Mouse (Mus musculus) lung, embryonic 14.5 days (tissue): ENCODE results near the gene Oxtr. TPM values are rescaled to one million over a fixed set of nuclear protein-coding genes. Genes with fewer than 3 reads are reported as not detected.
A peak's percentile ranks its signal among the peaks of the same experiment; 100 is the strongest.

Experiments used
- ATAC-seq: fragments of 200-750 bp; cut with Nextera tagmentation; 2 replicates; pipeline ENCODE4 v1.8.0; 2017; ENCODE audit warnings: mild to moderate bottlenecking, moderate TSS enrichment, moderate library complexity; ENCODE audit not compliant: insufficient read depth
- DNase-seq: peaks from one replicate; pipeline ENCODE4 v3.0.0-alpha.2; 2015
- H3K27ac ChIP-seq: fragments of 300-500 bp; sonication (generic); 2 replicates; pipeline ENCODE4 v1.5.1; 2014; ENCODE audit warnings: low read depth, mild to moderate bottlenecking, moderate library complexity
- H3K27me3 ChIP-seq: fragments of 300-500 bp; sonication (generic); 2 replicates; pipeline ENCODE4 v1.6.1; 2014; ENCODE audit warnings: low read length, control low read depth; ENCODE audit not compliant: insufficient read depth
- H3K36me3 ChIP-seq: fragments of 300-500 bp; sonication (generic); 2 replicates; pipeline ENCODE4 v1.6.1; 2014; ENCODE audit warnings: control low read depth; ENCODE audit not compliant: insufficient read depth
- H3K4me1 ChIP-seq: fragments of 300-500 bp; sonication (generic); 2 replicates; pipeline ENCODE4 v1.6.1; 2014; ENCODE audit warnings: antibody characterized with exemption, control low read depth; ENCODE audit not compliant: insufficient read depth
- H3K4me2 ChIP-seq: fragments of 300-500 bp; sonication (generic); 2 replicates; pipeline ENCODE4 v1.6.1; 2014; ENCODE audit warnings: mild to moderate bottlenecking
- H3K4me3 ChIP-seq: fragments of 300-500 bp; sonication (generic); 2 replicates; pipeline ENCODE4 v1.5.1; 2014; ENCODE audit warnings: low read depth, low read length
- H3K9ac ChIP-seq: fragments of 300-500 bp; sonication (generic); 2 replicates; pipeline ENCODE4 v1.6.1; 2014
- H3K9me3 ChIP-seq: fragments of 300-500 bp; sonication (generic); 2 replicates; pipeline ENCODE4 v1.6.1; 2016; ENCODE audit warnings: low read depth, low read length, control low read depth
- CTCF ChIP-seq: IDR thresholded peaks from 2 replicates; pipeline ENCODE4 v1.5.1; 2016; ENCODE audit warnings: antibody characterized with exemption, low read depth
- WGBS: fragments of 180-500 bp; shearing (Covaris S2); extraction: QIAGEN DNeasy Blood & Tissue Kit; methylation state at CpG from one replicate; pipeline ENCODE4 v1.1.7; 2014; 5-methylcytosine and 5-hydroxymethylcytosine counted together
- polyA plus RNA-seq: library from polyadenylated mRNA; unstranded; fragments of >200 nt; fragmentation: Nextera tagmentation; extraction: Ambion mirVana; gene quantifications from 2 replicates; pipeline ENCODE4 v1.2.1, GENCODE M21; 2014

Oxtr gene
- polyA plus RNA-seq: 0.14 and 0.22 TPM in 2 replicates

GRCm38 (mm10) chr6:112489910-112490559, at the start of gene Oxtr:
Gene Oxtr, minus strand, starts transcription at chr6:112489943.
- peak; percentile 4; the same call in 1 of the 2 replicates for ATAC-seq
- DNase-seq: no peak
- Histone ChIP-seq H3K9ac (peak within 1 kb of the TSS; percentile 42), H3K4me2 (peak within 1 kb of the TSS; percentile 70), H3K9me3 (no peaks in the 10 kb centered on the region), H3K27me3 (peaks cover 40% of the 10 kb centered on the region), H3K4me3 (peak within 1 kb of the TSS; percentile 36), H3K27ac (no peak within 1 kb of the TSS), H3K4me1 (no peaks in the 10 kb centered on the region), H3K36me3 (no peaks in the 10 kb centered on the region)
- WGBS: 7% methylated on average over 24 of the region's 24 CpGs
- no peak for TF ChIP-seq CTCF

GRCm38 (mm10) chr6:112525434-112525833, 35.7 kb upstream of the Oxtr start:
- H3K27me3 ChIP-seq: no peaks in the 10 kb centered on the region
- no peak overlapping the region for H3K4me2 ChIP-seq
- no peak for TF ChIP-seq CTCF
- H3K9ac ChIP-seq: no peak overlapping the region
- H3K9me3 ChIP-seq: no peaks in the 10 kb centered on the region
- 69% methylated on average over 5 of the region's 5 CpGs for WGBS
- H3K36me3 ChIP-seq: no peaks in the 10 kb centered on the region
- ATAC-seq (no peak), DNase-seq (no peak)
- H3K4me3 ChIP-seq: no peak overlapping the region
- no peaks in the 10 kb centered on the region for H3K4me1 ChIP-seq
- no peak overlapping the region for H3K27ac ChIP-seq

- Histone ChIP-seq H3K4me2 (no peak overlapping the region), H3K9ac (no peak overlapping the region), H3K27me3 (no peaks in the 10 kb centered on the region), H3K27ac (no peak overlapping the region), H3K4me1 (no peaks in the 10 kb centered on the region), H3K4me3 (no peak overlapping the region), H3K9me3 (no peaks in the 10 kb centered on the region), H3K36me3 (no peaks in the 10 kb centered on the region)
- peak; percentile 4 for DNase-seq
- 29% methylated on average over 10 of the region's 10 CpGs for WGBS
- no peak for TF ChIP-seq CTCF
- no peak for ATAC-seq
These were observed 34.7 kb upstream of the Oxtr start for GRCm38 (mm10) chr6:112524459-112524858.

GRCm38 (mm10) chr6:112517991-112518390, 28.2 kb upstream of the Oxtr start:
- Histone ChIP-seq H3K36me3 (no peaks in the 10 kb centered on the region), H3K9me3 (no peaks in the 10 kb centered on the region), H3K27me3 (no peaks in the 10 kb centered on the region), H3K4me2 (no peak overlapping the region), H3K27ac (no peak overlapping the region), H3K9ac (no peak overlapping the region), H3K4me1 (no peaks in the 10 kb centered on the region), H3K4me3 (no peak overlapping the region)
- no peak for TF ChIP-seq CTCF
- WGBS: 69% methylated on average over 3 of the region's 3 CpGs
- DNase-seq (no peak), ATAC-seq (no peak)

GRCm38 (mm10) chr6:112517572-112517971, 27.8 kb upstream of the Oxtr start:
- no peak for DNase-seq
- WGBS: 65% methylated on average over 3 of the region's 3 CpGs
- H3K4me2 ChIP-seq: no peak overlapping the region

GRCm38 (mm10) chr6:112516496-112516895, 26.8 kb upstream of the Oxtr start:
- Histone ChIP-seq H3K4me3 (no peak overlapping the region), H3K9me3 (no peaks in the 10 kb centered on the region), H3K36me3 (no peaks in the 10 kb centered on the region), H3K27me3 (no peaks in the 10 kb centered on the region), H3K27ac (no peak overlapping the region), H3K9ac (no peak overlapping the region), H3K4me1 (no peaks in the 10 kb centered on the region), H3K4me2 (no peak overlapping the region)
- TF ChIP-seq CTCF: no peak
- DNase-seq: no peak
- no peak for ATAC-seq
- 23% methylated on average over 1 of the region's 1 CpGs for WGBS

More at GRCm38 (mm10) chr6:112517572-112517971, 27.8 kb upstream of the Oxtr start:
- no peaks in the 10 kb centered on the region for H3K9me3 ChIP-seq
- H3K27me3 ChIP-seq: no peaks in the 10 kb centered on the region
- no peaks in the 10 kb centered on the region for H3K4me1 ChIP-seq
- H3K36me3 ChIP-seq: no peaks in the 10 kb centered on the region
- H3K4me3 ChIP-seq: no peak overlapping the region
- H3K9ac ChIP-seq: no peak overlapping the region
- TF ChIP-seq CTCF: no peak
- no peak overlapping the region for H3K27ac ChIP-seq
- no peak for ATAC-seq

GRCm38 (mm10) chr6:112514591-112514990, 24.8 kb upstream of the Oxtr start:
- 84% methylated on average over 6 of the region's 6 CpGs for WGBS
- no peaks in the 10 kb centered on the region for H3K4me1 ChIP-seq
- no peak for DNase-seq
- ATAC-seq: no peak
- no peaks in the 10 kb centered on the region for H3K27me3 ChIP-seq
- H3K4me3 ChIP-seq: no peak overlapping the region
- H3K4me2 ChIP-seq: no peak overlapping the region
- H3K9ac ChIP-seq: no peak overlapping the region
- no peak for TF ChIP-seq CTCF
- no peaks in the 10 kb centered on the region for H3K9me3 ChIP-seq
- H3K27ac ChIP-seq: no peak overlapping the region
- no peaks in the 10 kb centered on the region for H3K36me3 ChIP-seq
